Mouse (Mus musculus) brain, embryonic 14.5 days (tissue): ENCODE measurements around the gene Ttc23.
A peak's percentile ranks its signal among the peaks of the same experiment; 100 is the strongest.

Experiments used
- CTCF ChIP-seq: fragments of 200-500 bp; IDR thresholded peaks from 2 replicates; pipeline ENCODE4 v1.5.1; 2012; ENCODE audit warnings: inconsistent platforms, mild to moderate bottlenecking, moderate library complexity, borderline replicate concordance; ENCODE audit not compliant: insufficient read depth, insufficient read length; ENCODE audit errors: extremely low read depth
- POLR2A ChIP-seq: fragments of 200-500 bp; IDR thresholded peaks from 2 replicates; pipeline ENCODE4 v1.6.1; 2012; ENCODE audit warnings: mild to moderate bottlenecking, inconsistent platforms, borderline replicate concordance; ENCODE audit not compliant: poor library complexity, insufficient read depth, insufficient read length, severe bottlenecking; ENCODE audit errors: extremely low read depth

- TF ChIP-seq POLR2A (no peak), CTCF (peak; percentile 39; the same call in 1 of the 2 replicates)
Observed at GRCm38 (mm10) chr7:67632380-67632779, 14.8 kb upstream of the Ttc23 start.
